Mouse (Mus musculus) mouse embryonic stem cell (cell line): ENCODE measurements around the gene Bnipl.

Experiments
- in situ Hi-C, 2 experiments: fragments of 300-500 bp; cut with MboI; formaldehyde crosslinking; loops; 1 replicate in 1 of 2; 3 replicates in 1 of 2; pipeline ENCODE4 v1.14.3; 2019 to 2020; ENCODE audit warnings: low sequenced_read_pairs in 2 of 2, low pct_unique_long_range_greater_than_20kb in 1 of 2, mixed read lengths in 1 of 2; ENCODE audit not compliant: unreplicated experiment in 1 of 2

Bnipl gene

DNA sequence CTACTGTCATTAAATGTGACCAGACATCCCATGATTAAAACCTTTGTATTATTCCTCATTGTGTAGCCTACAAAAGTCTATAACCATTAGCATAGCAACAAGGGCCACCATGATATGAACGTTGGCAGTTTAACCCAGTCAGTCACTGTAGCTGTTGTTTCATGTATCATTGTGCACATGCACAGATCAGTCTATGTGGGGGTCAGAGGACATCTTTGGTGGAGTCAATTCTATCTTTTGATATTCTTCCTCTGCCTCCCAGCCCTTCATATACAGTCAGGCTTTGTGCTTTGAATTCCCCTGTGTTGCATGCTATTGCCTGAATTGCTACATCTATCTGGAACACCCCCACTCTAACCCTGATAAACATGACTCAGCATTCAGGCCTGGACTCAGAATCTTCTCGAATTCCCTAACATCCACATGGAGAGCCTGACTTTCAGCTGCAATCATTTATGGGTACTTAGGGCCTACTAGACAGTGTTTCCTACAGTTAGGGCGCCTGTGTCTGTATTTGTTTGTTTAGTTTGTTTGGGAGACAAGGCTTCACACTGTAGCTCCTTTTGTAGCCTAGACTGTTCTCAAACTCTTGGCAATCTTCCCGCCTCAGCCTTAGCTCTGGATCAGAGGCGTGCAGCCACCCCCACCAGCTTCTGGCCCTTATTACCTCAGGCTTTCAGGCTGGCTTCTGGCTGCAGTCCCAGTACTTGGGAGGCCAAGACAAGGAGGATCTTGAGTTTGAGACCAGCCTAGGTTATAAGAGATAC lies 4.3 kb downstream of the Bnipl start:
- in situ Hi-C loops, result no loop called here

DNA sequence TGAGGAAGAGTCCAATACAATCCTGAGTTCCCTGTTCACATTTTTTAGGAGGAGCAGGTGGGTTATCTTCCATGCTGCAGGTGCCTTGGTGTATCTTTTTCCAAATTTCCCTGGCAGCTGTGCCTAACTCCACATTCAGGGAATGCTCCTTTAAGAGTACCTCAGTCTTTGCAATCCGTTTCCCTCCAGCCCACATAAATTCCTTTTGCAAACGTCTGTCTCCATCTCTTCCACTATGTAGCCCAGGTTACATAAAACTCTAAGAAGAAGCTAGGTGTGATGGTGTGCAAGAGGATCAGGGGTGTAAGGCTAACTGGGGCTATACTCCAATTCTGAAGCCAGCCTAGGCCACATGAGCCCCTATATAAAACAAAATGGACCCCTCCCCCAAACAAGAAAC lies 7.9 kb downstream of the Bnipl start:
- in situ Hi-C loops, result no loop called here

DNA sequence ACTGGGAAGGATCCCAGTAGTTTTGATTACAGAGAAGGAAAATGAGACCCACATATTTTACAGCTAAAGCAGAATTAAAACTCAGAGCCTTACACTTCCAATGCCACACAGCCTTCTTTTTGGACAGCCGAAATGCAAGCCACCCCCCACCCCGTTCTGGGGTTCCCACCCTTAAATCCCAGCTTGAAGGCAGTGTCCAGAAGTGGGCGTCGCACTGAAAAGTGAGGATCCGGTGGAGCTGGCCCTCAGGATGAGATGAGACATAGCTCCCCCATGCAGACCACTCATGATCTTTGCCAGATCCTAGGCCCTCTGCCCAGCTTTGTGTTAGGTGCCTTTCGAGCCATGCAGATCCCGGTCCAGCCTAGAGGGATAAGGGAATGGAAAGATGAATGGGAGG lies 9.5 kb downstream of the Bnipl start, which contains the start of gene Gm128:
Gene Gm128, minus strand, starts transcription at position 101 of the 400 bp plus-strand sequence.
- in situ Hi-C loops, result no loop called here

DNA sequence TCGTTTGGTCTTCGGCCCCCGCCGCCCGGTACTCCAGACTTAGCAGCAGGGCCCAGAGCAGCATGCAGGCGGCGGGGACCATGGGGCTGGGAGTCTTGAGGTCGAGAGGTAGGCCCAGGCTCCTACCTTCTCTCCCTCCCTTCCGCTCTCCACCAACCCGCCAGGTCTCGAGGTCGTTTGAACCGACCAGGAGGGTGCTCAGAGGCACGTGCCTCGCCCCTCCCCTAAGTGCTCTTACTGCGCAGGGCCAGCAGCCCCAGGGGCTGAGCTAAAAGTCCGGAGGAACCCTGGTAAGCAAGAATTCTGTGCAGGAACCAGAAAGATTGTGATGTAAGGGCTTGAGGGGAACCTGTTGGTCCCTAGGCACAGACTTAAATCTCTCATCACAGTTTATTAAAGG lies 10.1 kb downstream of the Bnipl start:
- in situ Hi-C loops, result no loop called here

DNA sequence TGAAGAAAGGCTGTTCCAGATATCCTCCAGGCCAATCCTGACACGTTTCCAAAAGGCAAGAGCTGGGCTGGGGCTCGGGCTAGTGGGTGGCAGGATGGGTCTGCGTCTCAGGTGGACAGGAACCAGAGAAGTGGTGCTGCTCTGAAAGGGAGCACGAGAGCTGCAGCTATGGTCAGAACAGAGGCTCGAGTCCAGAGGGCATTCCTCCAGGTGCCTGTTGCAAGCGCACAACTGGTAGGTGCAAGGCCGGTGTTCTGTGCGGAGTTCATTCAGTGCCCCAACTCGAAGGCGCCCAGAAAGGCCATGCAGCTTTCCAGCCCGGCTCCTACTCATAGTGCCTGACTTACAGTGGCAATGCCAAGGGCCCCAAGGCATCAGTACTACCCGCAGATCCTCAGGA lies 11.0 kb downstream of the Bnipl start:
- in situ Hi-C loops, result no loop called here

DNA sequence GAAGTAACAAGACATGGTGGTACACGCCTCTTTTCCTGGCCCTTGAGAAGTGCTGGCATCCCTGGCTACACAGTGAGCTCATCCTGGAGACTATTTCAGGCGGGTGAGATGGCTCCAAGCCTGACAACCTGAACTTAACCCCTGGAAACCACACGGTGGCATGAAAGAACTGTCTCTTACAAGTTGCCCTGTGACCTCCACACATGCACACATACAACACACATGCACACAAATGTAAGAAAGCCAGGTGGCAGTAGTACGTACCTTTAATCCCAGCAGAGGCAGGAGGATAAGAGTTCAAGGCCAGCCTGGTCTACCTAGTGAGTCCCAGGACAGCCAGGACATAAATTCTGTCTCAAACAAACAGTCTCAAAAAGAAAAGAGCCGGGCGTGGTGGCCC lies 12.0 kb downstream of the Bnipl start:
- in situ Hi-C loops, result no loop called here

DNA sequence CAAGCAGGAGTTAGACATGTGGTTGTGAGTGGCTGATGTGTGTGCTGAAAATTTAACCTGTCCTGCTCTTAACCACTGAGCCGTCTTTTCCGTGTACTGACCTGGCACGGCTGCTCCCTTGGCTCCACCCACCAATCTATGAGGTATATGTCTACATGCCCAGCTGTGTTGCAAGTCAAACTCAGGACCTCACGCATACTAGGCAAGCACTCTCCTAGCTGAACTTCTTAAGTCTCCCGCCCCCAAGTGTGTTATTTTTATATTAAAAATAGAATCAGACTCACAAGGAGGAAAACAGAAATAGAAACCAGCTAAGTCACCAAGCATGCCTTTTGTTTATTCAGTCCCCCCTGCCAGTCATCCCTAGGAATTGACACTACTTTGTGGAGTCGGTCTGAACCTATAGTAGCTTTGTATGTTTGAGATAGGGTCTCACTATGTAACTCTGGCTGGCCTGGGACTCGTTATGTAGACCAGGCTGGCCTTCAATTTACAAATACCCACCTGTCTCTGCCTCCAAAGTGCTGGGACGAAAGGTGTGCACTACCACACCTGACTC lies 13.4 kb downstream of the Bnipl start:
- in situ Hi-C loops, result no loop called here

DNA sequence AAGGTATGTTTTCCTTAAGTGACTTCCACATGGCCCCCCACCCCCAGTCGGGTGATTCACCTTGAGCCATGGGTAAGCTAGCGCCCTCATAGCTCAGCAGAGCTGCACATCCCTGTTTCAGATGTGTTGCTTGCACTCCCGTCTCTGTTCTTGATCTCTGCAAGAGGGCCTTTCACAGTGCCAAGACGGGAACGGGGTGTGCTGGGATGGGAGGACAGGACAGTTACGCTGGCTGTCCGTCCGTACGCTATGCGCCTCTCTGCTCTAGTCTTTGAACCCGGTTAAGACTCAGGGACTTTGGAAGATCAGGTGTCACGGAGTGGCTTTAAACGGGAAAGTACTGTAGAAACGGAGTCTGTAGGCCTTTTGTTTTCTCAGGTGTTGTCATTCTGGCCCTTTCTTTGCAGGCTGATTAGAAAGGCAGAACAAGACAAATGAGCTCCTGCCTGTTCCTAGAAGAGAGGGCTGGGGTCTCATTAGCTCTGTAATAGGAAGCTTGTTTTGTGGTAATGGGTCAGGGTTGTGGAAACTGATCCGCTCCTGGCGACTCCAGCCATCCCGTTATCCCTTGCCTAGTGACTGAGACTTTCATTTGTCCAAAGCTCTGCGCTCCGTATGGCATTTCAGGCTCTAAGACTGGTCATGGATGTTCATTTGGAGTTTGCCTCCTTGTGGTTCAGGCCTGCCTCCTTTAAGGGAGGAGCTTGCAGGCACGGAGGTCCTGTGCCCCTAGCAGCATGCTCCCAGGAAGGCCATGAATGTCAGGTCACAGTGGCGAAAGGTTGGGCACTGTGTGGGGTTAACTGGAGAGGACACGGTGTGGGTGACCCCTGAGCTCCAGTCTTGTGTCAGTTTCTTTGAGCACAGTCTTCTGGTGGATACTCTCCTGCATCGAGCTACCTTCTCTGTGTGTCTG lies 15.3 kb downstream of the Bnipl start:
- in situ Hi-C loops, result no loop called here

DNA sequence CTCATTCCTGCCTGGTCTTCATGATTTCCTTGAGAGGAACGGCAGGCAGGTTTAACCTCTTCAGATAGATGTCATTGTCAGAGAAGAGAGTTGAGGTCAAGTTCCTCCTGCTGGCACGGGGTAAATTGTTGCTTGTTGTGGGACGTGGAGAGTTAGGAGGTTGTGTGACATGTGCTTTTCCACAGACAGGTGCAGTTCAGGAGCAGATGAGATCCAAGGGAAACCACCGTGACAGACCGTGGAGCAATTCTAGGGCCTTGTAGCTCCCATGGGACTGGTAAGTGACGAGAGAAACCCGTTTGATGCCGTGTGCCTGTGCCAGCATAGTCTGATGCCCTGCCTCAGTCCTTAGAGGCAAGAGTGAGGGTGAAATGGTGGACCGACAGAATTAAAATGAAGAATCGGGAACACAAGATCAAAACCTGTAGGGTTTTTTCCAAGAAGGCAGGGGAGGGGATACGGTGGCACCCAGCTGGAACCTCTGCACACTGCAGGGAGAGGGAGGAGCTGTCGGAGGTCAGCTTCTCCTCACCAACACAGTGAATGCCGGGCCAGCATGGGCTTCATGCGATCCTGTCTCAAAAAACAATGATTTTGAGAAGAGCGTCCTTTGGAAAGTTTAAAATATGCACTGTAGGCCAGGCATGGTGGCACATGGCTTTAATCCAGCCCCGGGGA lies 17.6 kb downstream of the Bnipl start:
- in situ Hi-C loops, result no loop called here

DNA sequence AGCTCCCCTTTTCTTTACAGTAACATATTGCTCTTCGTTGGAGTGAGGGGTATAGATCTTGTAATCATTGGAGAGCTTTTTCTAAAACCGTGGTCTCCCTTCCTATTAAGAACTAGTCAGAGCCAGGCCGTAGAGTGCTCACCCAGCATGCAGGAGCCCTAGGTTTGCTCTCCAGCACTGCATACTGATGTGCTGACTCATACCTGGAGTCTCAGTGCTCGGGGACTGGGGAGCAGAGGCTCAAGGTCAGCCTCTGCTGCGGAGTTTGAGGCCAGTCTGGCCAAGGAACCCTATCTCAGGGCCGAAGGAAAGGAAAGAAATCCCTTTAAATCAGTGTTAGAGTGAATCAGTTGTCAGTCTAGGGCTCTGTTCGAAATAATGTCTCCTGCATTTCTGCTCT lies 18.2 kb downstream of the Bnipl start:
- in situ Hi-C loops, result no loop called here

DNA sequence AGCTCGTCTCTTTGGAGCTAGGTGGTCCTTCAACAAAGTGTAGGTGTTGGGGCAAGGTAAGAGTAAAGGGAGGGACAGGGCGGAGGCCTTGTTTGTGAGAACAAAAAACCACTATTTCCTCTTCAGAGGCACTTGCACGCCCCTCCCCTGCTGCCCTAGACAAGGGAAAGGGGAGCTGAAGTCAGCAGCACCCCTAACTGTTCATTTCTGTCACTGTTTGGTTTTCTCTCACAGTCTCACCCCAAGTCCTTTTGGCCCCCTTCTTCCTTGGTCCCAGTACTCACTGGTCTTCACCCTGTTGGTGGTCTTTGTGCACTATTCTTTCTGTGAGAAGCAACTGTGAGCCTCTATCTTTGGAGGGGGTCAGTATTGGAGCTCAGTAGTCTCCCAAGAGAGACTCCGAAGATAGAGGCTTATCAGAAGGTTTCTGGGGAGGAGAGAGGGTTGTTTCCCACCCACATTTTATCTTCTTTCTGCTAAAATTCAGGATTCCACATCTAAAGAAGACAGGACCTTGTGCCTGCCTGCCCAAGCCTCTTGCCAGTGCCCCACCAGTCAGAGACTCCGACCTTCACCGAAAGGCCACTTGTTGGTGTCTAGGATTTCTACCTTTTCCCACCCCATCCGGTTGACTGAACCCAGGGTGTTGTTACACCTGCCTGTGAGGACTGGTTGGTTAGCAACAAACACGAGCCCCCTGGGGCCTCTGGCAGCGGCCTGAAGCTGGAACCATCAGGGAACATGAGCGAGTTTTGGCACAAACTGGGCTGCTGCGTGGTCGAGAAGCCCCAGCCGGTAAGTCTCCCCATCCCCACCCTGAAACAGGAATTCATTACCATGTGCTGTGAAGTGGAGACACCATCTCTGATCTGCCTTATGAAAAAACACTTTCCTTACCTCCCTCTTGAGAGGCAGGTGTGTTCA lies 19.4 kb downstream of the Bnipl start, which contains the start of gene Mllt11:
Gene Mllt11, minus strand, starts transcription at position 874 of the 924 bp plus-strand sequence.
- in situ Hi-C loops, result no loop called here

DNA sequence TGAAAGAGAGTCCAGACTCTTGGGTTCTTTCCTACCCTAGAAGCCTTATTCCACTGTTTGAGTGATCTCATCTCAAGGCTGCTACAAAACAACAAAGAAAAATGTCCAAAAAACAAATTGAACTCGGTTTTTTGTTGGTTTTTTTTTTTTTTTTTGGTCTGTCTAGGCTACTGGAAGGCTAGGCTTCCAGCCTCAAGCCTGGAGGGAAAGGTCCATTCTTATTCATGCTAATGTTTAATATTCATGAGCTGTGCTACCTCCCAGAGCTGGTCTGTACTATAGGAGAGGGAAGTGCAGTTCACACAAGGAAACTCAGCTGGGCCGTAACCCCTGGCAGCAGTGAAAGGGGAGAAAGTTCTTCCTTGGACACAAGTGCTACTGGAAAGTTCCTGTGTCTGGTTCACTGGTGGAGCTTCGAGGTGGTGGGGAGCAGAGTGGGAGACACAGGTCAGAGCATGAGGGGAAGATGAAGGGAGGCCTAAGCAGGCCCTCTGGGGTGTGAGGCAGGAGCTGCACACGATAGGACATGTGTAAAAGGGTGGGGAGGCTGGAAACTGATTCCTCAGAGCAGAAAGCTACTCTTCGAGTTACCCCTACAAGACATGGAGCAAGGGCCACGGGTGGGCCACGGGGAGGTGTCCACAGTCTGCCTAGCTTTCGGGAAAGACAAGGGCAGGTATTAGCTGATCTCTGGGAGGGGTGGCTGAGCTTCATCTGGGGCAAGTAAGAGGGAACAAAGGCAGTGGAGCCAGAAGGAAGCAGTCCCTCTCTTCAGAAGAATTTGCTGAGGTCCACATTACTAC lies 20.3 kb downstream of the Bnipl start:
- in situ Hi-C loops, result no loop called here

DNA sequence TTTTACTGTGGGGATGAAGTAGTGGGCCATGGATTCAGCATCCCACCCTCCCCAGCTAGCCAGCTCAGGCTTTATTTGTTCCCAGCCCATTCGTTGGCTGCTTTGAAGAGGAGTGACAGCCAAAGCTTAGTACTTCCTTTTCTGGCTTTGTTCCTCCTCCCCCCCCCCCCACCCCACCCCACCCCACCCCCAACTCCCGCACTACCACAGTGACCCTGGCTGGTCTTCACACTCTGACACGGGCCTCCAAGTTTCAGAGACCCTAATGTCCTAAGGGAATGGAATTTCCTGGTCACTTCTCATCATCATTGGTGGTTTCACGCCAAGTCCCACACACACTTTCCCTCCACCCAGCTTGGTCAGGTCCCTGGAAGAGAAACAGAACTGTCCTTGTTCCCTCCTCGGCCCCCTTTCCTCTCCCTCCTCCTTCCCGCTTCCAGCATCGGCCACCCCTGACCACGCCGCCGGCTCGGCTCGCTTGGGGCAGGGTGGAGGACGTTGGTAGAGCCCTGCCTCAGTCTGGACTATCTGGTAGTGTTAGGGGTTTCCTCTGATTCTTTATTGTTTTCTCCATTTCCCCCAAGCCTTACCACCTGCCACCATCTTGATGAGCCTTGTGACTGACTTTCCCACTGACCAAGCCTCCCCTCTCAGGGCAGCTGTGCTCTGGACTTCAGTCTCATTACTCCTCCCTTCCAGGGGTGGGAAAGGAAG lies 21.1 kb downstream of the Bnipl start:
- in situ Hi-C loops, result no loop called here

DNA sequence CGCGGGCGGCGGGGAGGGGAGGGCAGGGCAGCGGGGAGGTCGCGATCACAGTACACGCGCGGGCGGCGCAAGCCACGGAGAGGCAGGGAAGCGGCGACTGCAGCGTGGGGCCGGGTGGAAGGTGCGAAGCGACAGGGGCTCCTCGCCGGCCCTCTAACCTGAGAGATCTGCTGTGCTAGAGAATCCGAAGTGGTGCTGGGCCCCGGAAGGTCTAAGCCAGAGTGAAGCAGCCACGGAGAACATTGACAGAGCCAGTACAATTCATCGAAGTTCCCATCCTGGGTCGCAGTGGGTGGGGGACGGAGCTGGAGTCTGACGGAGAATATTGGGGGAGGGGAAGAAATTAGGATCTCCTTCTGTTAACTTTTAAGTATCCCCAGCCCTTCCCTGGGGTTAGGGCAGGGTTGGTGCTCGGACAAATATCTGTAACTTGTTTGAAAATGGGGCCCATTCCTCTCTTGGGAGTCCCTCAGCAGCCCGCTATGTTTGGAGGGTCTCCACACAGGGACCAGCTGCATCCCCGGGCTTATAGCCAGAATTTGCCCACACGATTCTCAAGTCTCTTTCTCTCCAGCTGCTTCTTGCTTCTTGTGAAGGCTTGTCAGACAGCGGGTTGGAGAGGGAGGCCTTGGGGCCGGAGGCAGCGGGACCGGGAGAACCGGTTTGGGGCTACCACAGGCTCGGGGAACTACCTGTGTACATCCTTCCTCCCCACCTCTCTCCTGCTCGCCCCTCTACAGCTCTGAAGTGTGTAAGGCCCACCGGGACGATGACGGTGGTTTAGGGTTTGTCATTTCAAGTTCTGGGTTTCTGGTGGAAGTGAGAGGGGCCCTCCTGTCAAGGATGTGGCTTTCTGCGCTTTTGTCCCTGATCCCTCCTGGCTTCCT lies 21.9 kb downstream of the Bnipl start:
- in situ Hi-C loops, result no loop called here

DNA sequence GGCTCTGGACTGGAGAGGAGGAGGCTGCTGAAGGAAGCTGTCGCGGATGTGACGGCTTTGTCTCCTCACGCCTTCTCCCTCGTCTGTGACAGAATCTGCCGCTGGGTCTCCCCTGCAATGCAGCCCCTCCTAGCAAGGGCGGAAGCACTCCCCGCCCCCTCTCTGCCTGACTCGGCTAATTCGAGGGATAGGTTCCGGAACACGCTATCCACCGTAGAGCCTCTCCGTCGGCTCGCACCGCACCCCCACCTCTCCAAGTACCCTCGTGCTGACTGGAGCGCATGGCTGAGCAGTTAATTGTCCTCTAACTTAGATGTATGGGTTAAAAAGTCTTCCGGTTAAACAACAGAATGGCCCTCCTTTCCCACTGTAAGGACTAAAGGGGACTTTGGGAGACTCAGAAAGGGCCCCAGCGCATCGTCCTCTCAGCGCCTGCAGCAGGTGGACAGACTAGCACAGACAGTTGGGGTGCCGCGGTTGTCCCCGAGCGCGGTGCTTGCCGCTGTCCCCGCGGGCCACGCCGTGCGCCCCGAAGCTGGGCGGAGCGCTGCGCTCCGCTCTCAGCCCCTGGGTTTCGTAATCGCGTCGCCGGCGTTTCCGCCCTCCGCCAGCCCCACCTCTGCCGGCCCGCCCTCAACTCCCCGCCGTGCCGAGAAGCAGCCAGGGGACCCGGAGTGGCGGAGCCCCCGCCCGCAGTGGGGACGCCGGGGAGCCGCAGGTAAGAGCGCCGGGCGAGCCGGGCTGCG lies 22.7 kb downstream of the Bnipl start, which contains the start of gene Cdc42se1:
Gene Cdc42se1, plus strand, starts transcription at position 585 of the 746 bp plus-strand sequence.
- in situ Hi-C loops, result no loop called here
